Comparison of ENCODE assay signal across 8 mouse cellular contexts in genomic region chr17:14280425-14280833, GRCm38 (mm10). TPM values are rescaled to one million over a fixed set of nuclear protein-coding genes. Genes with fewer than 3 reads are reported as not detected.
DNase-seq lines count a peak whose midpoint lies in the region; ATAC-seq and TF ChIP-seq lines count a peak whose summit lies in the region.

No protein-coding gene starts in this region.

- peak overlapping the region; percentile 35 for H3K4me3 ChIP-seq in embryonic fibroblast, embryonic 13.5 days (ENCODE audit: insufficient read depth, low read length)
- H3K4me3 ChIP-seq in liver, postnatal 0 days (ENCODE audit: low read depth, low read length): peak overlapping the region; percentile 17; the same call in 1 of the 2 replicates
- H3K4me3 ChIP-seq in stomach, embryonic 15.5 days (replicated peaks): peak overlapping the region; percentile 59

- TF ChIP-seq POLR2A in embryonic fibroblast, embryonic 13.5 days (IDR thresholded peaks at IDR 0.05; ENCODE audit: low read depth, low read length): no peak

- H3K4me1 ChIP-seq in embryonic fibroblast, embryonic 13.5 days (ENCODE audit: control insufficient read depth, insufficient read depth, low read length): no peaks in the 10 kb centered on the region
- H3K4me1 ChIP-seq in liver, postnatal 0 days (ENCODE audit: insufficient read depth): no peaks in the 10 kb centered on the region
- peaks cover 17% of the 10 kb centered on the region for H3K4me1 ChIP-seq in stomach, embryonic 15.5 days

- 2% methylated on average over 31 of the region's 31 CpGs for WGBS in liver, postnatal 0 days (ENCODE audit: insufficient replicate concordance)
- under 1% methylated on average over 31 of the region's 31 CpGs for WGBS in stomach, embryonic 15.5 days

- ATAC-seq in liver, postnatal 0 days: no peak
- ATAC-seq in stomach, embryonic 15.5 days (ENCODE audit: insufficient read depth, low FRiP score, low read depth): no peak
- ATAC-seq in megakaryocyte-erythroid progenitor cell, adult 5-6 weeks (replicated peaks; ENCODE audit: low FRiP score, low TSS enrichment, poor library complexity, severe bottlenecking): no peak

- TF ChIP-seq CTCF in embryonic fibroblast, embryonic 13.5 days (IDR thresholded peaks at IDR 0.05; ENCODE audit: borderline replicate concordance, insufficient read depth, low read length): no peak
- TF ChIP-seq CTCF in liver, postnatal 0 days (IDR thresholded peaks at IDR 0.05; ENCODE audit: low read depth): no peak

- intact Hi-C loops in heart, postnatal 36 days (cut with DNase I): loop anchor here (5.0 kb wide), 1 partner anchor 38 kb away; no protein-coding TSS in a partner anchor

- H3K9ac ChIP-seq in liver, postnatal 0 days (replicated peaks): no peak overlapping the region
- H3K9ac ChIP-seq in stomach, embryonic 15.5 days: no peak overlapping the region

- no peaks in the 10 kb centered on the region for H3K9me3 ChIP-seq in liver, postnatal 0 days (ENCODE audit: low read length)
- no peaks in the 10 kb centered on the region for H3K9me3 ChIP-seq in stomach, embryonic 15.5 days

- no peak for TF ChIP-seq EP300 in liver, postnatal 0 days (IDR thresholded peaks at IDR 0.05; ENCODE audit: low read depth)

- DNase-seq in ovary, adult 18-20 months (ENCODE audit: low spot score): peak; percentile 19
- no peak for DNase-seq in ovary, postnatal 10 days (ENCODE audit: low spot score)
- peak; percentile 43 to 57 for DNase-seq in heart, postnatal 36 days
- no peak for DNase-seq in liver, postnatal 0 days
- no peak for DNase-seq in cerebellum, adult 9-10 months

- no peaks in the 10 kb centered on the region for H3K36me3 ChIP-seq in liver, postnatal 0 days (replicated peaks; ENCODE audit: insufficient read depth, low read length)
- no peaks in the 10 kb centered on the region for H3K36me3 ChIP-seq in stomach, embryonic 15.5 days

- peaks cover 34% of the 10 kb centered on the region for H3K27me3 ChIP-seq in liver, postnatal 0 days (ENCODE audit: insufficient read depth, low read length)
- H3K27me3 ChIP-seq in stomach, embryonic 15.5 days (replicated peaks): peaks cover 35% of the 10 kb centered on the region

- H3K27ac ChIP-seq in embryonic fibroblast, embryonic 13.5 days (ENCODE audit: insufficient read depth, low read length): peak overlapping the region; percentile 45; the same call in 1 of the 2 replicates
- H3K27ac ChIP-seq in liver, postnatal 0 days (ENCODE audit: low read depth): no peak overlapping the region
- peak overlapping the region; percentile 28; the same call in 1 of the 2 replicates for H3K27ac ChIP-seq in stomach, embryonic 15.5 days

- H3K4me2 ChIP-seq in liver, postnatal 0 days (ENCODE audit: low read depth, low read length): 0 out of 2 replicates have a peak overlapping the region, but pooled peaks have one; percentile 13
- H3K4me2 ChIP-seq in stomach, embryonic 15.5 days: peak overlapping the region; percentile 94

RNA-seq across cellular contexts. Expression of gene Smoc2, which starts 1.1 kb away (rescaled TPM):
- polyA plus RNA-seq in embryonic fibroblast, embryonic 13.5 days (2011; ENCODE audit: insufficient read length, low read depth, missing spikeins): 75.3 and 88.4 TPM in 2 replicates
- 10 to 100 TPM; 46.5 to 54.3 TPM for total RNA-seq in heart, postnatal 36 days (2021)
- 40.0 and 44.6 TPM in 2 replicates for polyA plus RNA-seq in liver, postnatal 0 days (2015; fragmentation: Nextera tagmentation; extraction: Ambion mirVana)
- 121 TPM in 2 replicates for polyA plus RNA-seq in stomach, embryonic 15.5 days (2015; fragmentation: Nextera tagmentation; extraction: Ambion mirVana)
- not detected in 2 replicates for total RNA-seq in megakaryocyte-erythroid progenitor cell, adult 5-6 weeks (2014; fragmentation: Nextera tagmentation)
- total RNA-seq in megakaryocyte-erythroid progenitor cell, adult 5-6 weeks (2017): not detected in 2 replicates

Comparison
In these comparisons a context has a peak if more than half of its experiments do, and no peak if none do; other contexts are left out.
1. DNase-seq: peak in ovary, adult 18-20 months (single experiment) and heart, postnatal 36 days (2 of 2); none in ovary, postnatal 10 days (single experiment), liver, postnatal 0 days (single experiment) and cerebellum, adult 9-10 months (single experiment).
2. Peak in every context shown above with its lines, with median percentiles within 50 percentile points of each other: H3K4me3 ChIP-seq.